Mouse (Mus musculus) G1E (cell line): ENCODE measurements around the gene Gm11938. TPM values are rescaled to one million over a fixed set of nuclear protein-coding genes. Genes with fewer than 3 reads are reported as not detected.

Experiments used
- ATAC-seq: 2 replicates; pipeline ENCODE4 v1.8.0; 2016; ENCODE audit warnings: mild to moderate bottlenecking; ENCODE audit not compliant: insufficient number of reproducible peaks, poor library complexity, low FRiP score, severe bottlenecking; ENCODE audit errors: extremely low read depth
- DNase-seq: peaks from one replicate; pipeline ENCODE4 v3.0.0; 2012; ENCODE audit warnings: low spot score
- H3K27me3 ChIP-seq: 2 replicates; pipeline ENCODE4 v1.6.1; 2012; ENCODE audit warnings: mild to moderate bottlenecking, low read length, inconsistent platforms; ENCODE audit not compliant: insufficient read depth
- H3K36me3 ChIP-seq: replicated peaks from 2 replicates; pipeline ENCODE3; 2012; ENCODE audit warnings: mild to moderate bottlenecking, inconsistent platforms
- H3K4me1 ChIP-seq: 2 replicates; pipeline ENCODE4 v1.6.1; 2012; ENCODE audit warnings: low read depth, low read length, inconsistent platforms, mixed read lengths; ENCODE audit not compliant: insufficient read depth
- H3K4me3 ChIP-seq: 2 replicates; pipeline ENCODE4 v1.5.1; 2012; ENCODE audit warnings: low read depth, mild to moderate bottlenecking, inconsistent platforms, low read length, moderate library complexity, mixed read lengths
- H3K9me3 ChIP-seq: replicated peaks from 2 replicates; pipeline ENCODE4 v1.6.1; 2012; ENCODE audit warnings: inconsistent platforms
- CTCF ChIP-seq: IDR thresholded peaks from 2 replicates; pipeline ENCODE4 v1.5.1; 2012; ENCODE audit warnings: low read depth, low read length, inconsistent platforms, mixed read lengths
- GATA1 ChIP-seq: IDR thresholded peaks from 2 replicates; pipeline ENCODE4 v1.6.1; 2012; ENCODE audit warnings: borderline replicate concordance, low read length, inconsistent platforms, mixed read lengths
- GATA2 ChIP-seq: IDR thresholded peaks from 2 replicates; pipeline ENCODE4 v1.6.1; 2012; ENCODE audit warnings: low read depth, low read length, inconsistent platforms, borderline replicate concordance
- POLR2AphosphoS5 ChIP-seq: IDR thresholded peaks from 2 replicates; pipeline ENCODE4 v1.6.1; 2012; ENCODE audit warnings: low read depth, low read length, inconsistent platforms; ENCODE audit not compliant: insufficient replicate concordance
- TAL1 ChIP-seq: conservative IDR thresholded peaks from 2 replicates; pipeline ENCODE4 v1.6.1; 2012; ENCODE audit warnings: low read depth, low read length, inconsistent platforms, mixed read lengths
- polyA plus RNA-seq: library from polyadenylated mRNA; stranded (reverse); fragments of >175 nt; gene quantifications from 2 replicates; pipeline ENCODE4 v1.2.3, GENCODE M21; 2012
- total RNA-seq, 2 experiments: library from RNA; stranded (forward) in 1 of 2; stranded (reverse) in 1 of 2; fragments of 200-1000 nt in 1 of 2; fragments of >200 nt in 1 of 2; fragmentation: Nextera tagmentation in 1 of 2; gene quantifications; 2 replicates each; pipeline ENCODE4 v1.2.3; 2014 to 2017

Gm11938 gene
- total and polyA plus RNA-seq, 3 experiments, result not detected

DNA sequence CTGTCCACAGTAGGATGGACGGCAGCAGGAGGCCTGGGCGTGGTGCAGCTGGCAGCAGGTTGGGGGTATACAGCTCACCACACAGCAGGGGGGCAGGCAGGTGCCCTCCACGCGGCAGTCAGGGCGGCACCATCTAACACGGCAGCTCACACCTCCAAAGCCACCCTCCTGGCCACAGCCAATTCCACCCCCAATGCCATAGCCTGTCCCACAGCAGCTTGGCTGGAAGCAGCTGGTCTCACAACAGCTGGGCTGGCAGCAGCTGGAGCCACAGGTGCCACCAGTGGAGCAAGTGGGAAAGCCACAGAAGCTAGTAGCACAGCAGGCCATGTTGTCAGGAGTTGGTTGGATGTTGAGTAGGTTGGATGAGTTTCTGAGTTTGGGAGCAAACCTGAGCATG lies 22.5 kb downstream of the Gm11938 start, which contains the start of gene Krtap1-5:
TSS of gene Krtap1-5 (minus strand) at position 381 of the 400 bp plus-strand sequence.
- TF ChIP-seq GATA2, result no peak
- TF ChIP-seq POLR2AphosphoS5, result no peak
- no peak for TF ChIP-seq CTCF
- no peak for TF ChIP-seq TAL1
- no peak for TF ChIP-seq GATA1
- no peaks in the 10 kb centered on the region for H3K4me1 ChIP-seq
- ATAC-seq, result no peak

DNA sequence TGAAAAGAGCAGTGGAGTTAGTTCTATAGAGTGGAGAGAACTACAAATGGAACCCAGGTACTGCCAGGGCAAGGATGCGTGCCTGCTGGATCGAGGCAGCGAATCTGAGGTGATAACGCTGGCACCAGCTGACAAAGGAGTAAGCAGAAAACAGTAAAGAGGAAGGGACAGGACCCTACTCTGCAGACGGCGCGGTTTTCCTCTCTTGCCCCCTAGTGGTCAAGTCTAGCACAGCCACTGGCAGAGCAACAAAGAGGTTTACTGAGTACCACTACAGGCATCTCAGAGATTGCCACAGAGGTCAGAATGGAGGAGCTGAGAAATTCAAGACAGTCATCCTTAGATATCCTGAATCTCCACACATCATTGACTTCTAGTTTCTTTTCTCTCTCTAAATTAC lies 29.0 kb downstream of the Gm11938 start:
- Histone ChIP-seq H3K36me3 (no peaks in the 10 kb centered on the region), H3K4me1 (no peaks in the 10 kb centered on the region), H3K27me3 (no peaks in the 10 kb centered on the region), H3K4me3 (no peak overlapping the region), H3K9me3 (peaks cover 11% of the 10 kb centered on the region)
- ATAC-seq (peak; percentile 45; the same call in 1 of the 2 replicates), DNase-seq (peak; percentile 2)
- peak; percentile 38; the same call in 1 of the 2 replicates for TF ChIP-seq CTCF
- TF ChIP-seq GATA2, result no peak

More for the DNA sequence above, 22.5 kb downstream of the Gm11938 start, which contains the start of gene Krtap1-5:
- Histone ChIP-seq H3K27me3 (no peaks in the 10 kb centered on the region), H3K4me3 (no peak within 1 kb of the TSS), H3K36me3 (no peaks in the 10 kb centered on the region), H3K9me3 (peaks cover 11% of the 10 kb centered on the region)
- DNase-seq, result no peak

GRCm38 (mm10) chr11:99573164-99573563 lies 29.9 kb downstream of the Gm11938 start:
- no peak for DNase-seq
- no peaks in the 10 kb centered on the region for H3K36me3 ChIP-seq
- ATAC-seq, result no peak
- no peaks in the 10 kb centered on the region for H3K27me3 ChIP-seq
- H3K4me1 ChIP-seq, result no peaks in the 10 kb centered on the region
- H3K4me3 ChIP-seq, result no peak overlapping the region
- H3K9me3 ChIP-seq, result peaks cover 11% of the 10 kb centered on the region
- TF ChIP-seq GATA2 (no peak), TAL1 (no peak), POLR2AphosphoS5 (no peak), GATA1 (no peak), CTCF (no peak)

- TF ChIP-seq TAL1, result no peak
- TF ChIP-seq GATA1, result no peak
- no peak for TF ChIP-seq GATA2
- no peak for TF ChIP-seq CTCF
- no peak for TF ChIP-seq POLR2AphosphoS5
- no peak for DNase-seq
- peaks cover 12% of the 10 kb centered on the region for H3K9me3 ChIP-seq
- H3K4me1 ChIP-seq, result no peaks in the 10 kb centered on the region
- H3K4me3 ChIP-seq, result no peak within 1 kb of the TSS
- no peak for ATAC-seq
- no peaks in the 10 kb centered on the region for H3K36me3 ChIP-seq
- H3K27me3 ChIP-seq, result no peaks in the 10 kb centered on the region
These were observed 36.6 kb downstream of the Gm11938 start, which contains the start of gene Krtap3-1 for GRCm38 (mm10) chr11:99566530-99566929. Gene Krtap3-1, minus strand, starts transcription at chr11:99566630.

DNA sequence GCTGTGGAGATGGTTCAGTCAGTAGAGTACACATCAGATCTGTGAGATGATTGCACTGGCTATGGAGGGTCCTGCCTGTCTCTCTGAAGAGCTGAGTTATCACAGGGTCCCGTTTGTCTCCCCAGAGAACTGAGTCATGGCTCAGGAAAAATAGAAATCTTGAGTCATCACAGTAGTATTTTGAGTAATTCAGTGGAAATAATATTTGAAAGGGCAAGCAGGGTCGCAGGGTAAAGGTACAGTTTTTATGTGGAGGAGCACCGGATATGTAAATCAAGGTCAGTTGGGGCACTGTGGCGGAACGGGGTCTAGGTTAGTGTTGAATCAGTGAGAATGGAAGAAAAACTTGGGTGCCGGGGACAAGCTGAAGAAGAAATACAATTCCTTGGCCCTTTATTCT lies 40.5 kb downstream of the Gm11938 start:
- peaks cover 11% of the 10 kb centered on the region for H3K9me3 ChIP-seq
- no peak overlapping the region for H3K4me3 ChIP-seq
- H3K4me1 ChIP-seq, result no peaks in the 10 kb centered on the region
- ATAC-seq (no peak), DNase-seq (no peak)
- no peaks in the 10 kb centered on the region for H3K36me3 ChIP-seq
- H3K27me3 ChIP-seq, result no peaks in the 10 kb centered on the region
- TF ChIP-seq POLR2AphosphoS5 (no peak), TAL1 (no peak), GATA1 (no peak)

GRCm38 (mm10) chr11:99559366-99559765 lies 43.7 kb downstream of the Gm11938 start, which contains the start of gene Gm11939:
Gene Gm11939, minus strand, starts transcription at chr11:99559466.
- DNase-seq (no peak), ATAC-seq (no peak)
- Histone ChIP-seq H3K4me1 (no peaks in the 10 kb centered on the region), H3K36me3 (no peaks in the 10 kb centered on the region), H3K9me3 (peaks cover 6% of the 10 kb centered on the region), H3K27me3 (no peaks in the 10 kb centered on the region), H3K4me3 (no peak within 1 kb of the TSS)
- TF ChIP-seq GATA1 (no peak), GATA2 (no peak), POLR2AphosphoS5 (no peak), TAL1 (no peak), CTCF (no peak)
